Comparison of ENCODE assay signal across 7 mouse cellular contexts in the genomic region with DNA sequence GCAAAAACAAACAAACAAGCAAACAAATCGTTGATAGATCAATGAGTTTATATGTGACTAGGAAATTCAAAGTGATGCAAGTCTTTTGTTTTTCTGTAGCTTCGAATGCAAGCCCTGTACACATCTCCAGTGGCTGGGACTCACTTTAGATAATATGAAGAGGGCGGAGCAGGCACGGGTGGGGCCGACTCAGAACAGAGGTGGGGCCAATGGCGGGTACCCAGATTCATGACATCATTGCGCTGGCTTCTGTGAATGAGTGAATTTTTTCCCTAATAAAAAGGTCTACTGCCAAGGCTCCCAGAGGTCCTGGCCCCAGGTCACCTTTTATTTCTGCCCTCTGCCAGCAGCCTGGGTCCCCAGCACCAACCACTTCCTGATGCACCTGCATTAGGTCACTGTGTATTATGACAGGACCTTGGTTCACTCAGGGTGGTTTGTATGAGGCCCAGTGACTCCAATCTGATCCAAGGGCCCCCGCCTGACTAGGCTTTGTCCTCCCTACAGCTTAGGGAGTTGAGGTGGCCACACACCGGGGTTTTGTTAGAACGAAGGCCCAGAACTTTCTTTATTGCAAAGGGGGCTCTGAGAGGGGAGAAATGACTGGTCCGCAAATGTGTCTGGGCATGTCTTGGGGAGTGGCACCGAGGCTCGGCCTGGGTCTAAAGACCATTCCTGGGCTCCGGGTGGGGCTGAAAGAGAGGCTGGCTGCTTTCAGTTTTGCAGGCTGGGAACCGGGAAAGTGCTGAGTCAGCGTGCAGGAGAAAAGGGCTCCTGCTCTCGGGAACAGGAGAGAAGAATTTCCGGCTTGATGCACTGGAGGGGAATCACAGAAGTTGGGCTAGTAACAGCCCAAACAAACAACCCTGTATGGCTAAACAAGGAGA.
DNase-seq lines count a peak whose midpoint lies in the region; ATAC-seq and TF ChIP-seq lines count a peak whose summit lies in the region.

No protein-coding gene starts in this region.

- intact Hi-C loops in gastrocnemius, adult 2 months (cut with DNase I), result no loop called here

- H3K9ac ChIP-seq in midbrain, embryonic 14.5 days (replicated peaks; ENCODE audit: low read length), result no peak overlapping the region
- 0 out of 2 replicates have a peak overlapping the region, but pooled peaks have one; percentile 35 for H3K9ac ChIP-seq in stomach, postnatal 0 days (ENCODE audit: low read length)

- no peak for DNase-seq in midbrain, embryonic 10.5 days (ENCODE audit: low spot score)
- no peak for DNase-seq in midbrain, embryonic 14.5 days
- peak; percentile 75 for DNase-seq in gastrocnemius, adult 2 months
- DNase-seq in kidney, postnatal 25 days, result peak; percentile 67 to 71
- DNase-seq in stomach, postnatal 0 days (ENCODE audit: low spot score), result peak; percentile 85
- DNase-seq in frontal cortex, postnatal 25 days (ENCODE audit: low spot score in 2 of 2), result no peak
- no peak for DNase-seq in thymus, postnatal 10 days (ENCODE audit: low spot score in 2 of 2)

- no peak for TF ChIP-seq CTCF in gastrocnemius, adult 2 months (IDR thresholded peaks at IDR 0.05)
- TF ChIP-seq CTCF in stomach, postnatal 0 days (IDR thresholded peaks at IDR 0.05; ENCODE audit: low read depth), result no peak

- H3K27me3 ChIP-seq in midbrain, embryonic 10.5 days (ENCODE audit: low read depth, poor library complexity, severe bottlenecking), result peaks cover 4% of the 10 kb centered on the region; the same call in 1 of the 2 replicates
- no peaks in the 10 kb centered on the region for H3K27me3 ChIP-seq in midbrain, embryonic 14.5 days (ENCODE audit: control insufficient read depth, insufficient read depth, low read length)
- no peaks in the 10 kb centered on the region for H3K27me3 ChIP-seq in stomach, postnatal 0 days (ENCODE audit: control insufficient read depth, insufficient read depth, low read length)

- no peaks in the 10 kb centered on the region for H3K36me3 ChIP-seq in midbrain, embryonic 10.5 days
- H3K36me3 ChIP-seq in midbrain, embryonic 14.5 days (ENCODE audit: control insufficient read depth, insufficient read depth, low read length), result no peaks in the 10 kb centered on the region
- no peaks in the 10 kb centered on the region for H3K36me3 ChIP-seq in stomach, postnatal 0 days (ENCODE audit: control insufficient read depth, insufficient read depth, low read length)

- ATAC-seq in midbrain, embryonic 14.5 days (ENCODE audit: low FRiP score, low TSS enrichment), result no peak
- peak; percentile 78 for ATAC-seq in stomach, postnatal 0 days (ENCODE audit: low FRiP score, low TSS enrichment)

- no peaks in the 10 kb centered on the region for H3K9me3 ChIP-seq in midbrain, embryonic 10.5 days (replicated peaks)
- H3K9me3 ChIP-seq in midbrain, embryonic 14.5 days (ENCODE audit: control insufficient read depth, low read length), result no peaks in the 10 kb centered on the region
- no peaks in the 10 kb centered on the region for H3K9me3 ChIP-seq in stomach, postnatal 0 days (ENCODE audit: control insufficient read depth, low read length)

- peak overlapping the region; percentile 35; the same call in 1 of the 2 replicates for H3K27ac ChIP-seq in midbrain, embryonic 10.5 days (replicated peaks)
- H3K27ac ChIP-seq in midbrain, embryonic 14.5 days (replicated peaks; ENCODE audit: low read depth, low read length), result no peak overlapping the region
- H3K27ac ChIP-seq in gastrocnemius, adult 2 months, result peak overlapping the region; percentile 65
- H3K27ac ChIP-seq in stomach, postnatal 0 days (replicated peaks), result peak overlapping the region; percentile 87

- no peak for TF ChIP-seq EP300 in stomach, postnatal 0 days (optimal IDR thresholded peaks at IDR 0.05)

- H3K4me2 ChIP-seq in midbrain, embryonic 14.5 days (ENCODE audit: low read length), result no peak overlapping the region
- H3K4me2 ChIP-seq in stomach, postnatal 0 days (replicated peaks; ENCODE audit: low read depth), result no peak overlapping the region

- H3K4me3 ChIP-seq in midbrain, embryonic 10.5 days, result no peak overlapping the region
- H3K4me3 ChIP-seq in midbrain, embryonic 14.5 days (replicated peaks; ENCODE audit: low read depth, low read length), result no peak overlapping the region
- H3K4me3 ChIP-seq in gastrocnemius, adult 2 months, result peak overlapping the region; percentile 40
- H3K4me3 ChIP-seq in stomach, postnatal 0 days (ENCODE audit: low read depth, low read length), result no peak overlapping the region

- WGBS in midbrain, embryonic 10.5 days, result 59% methylated on average over 18 of the region's 18 CpGs
- WGBS in midbrain, embryonic 14.5 days, result 59% methylated on average over 18 of the region's 18 CpGs
- 45% methylated on average over 18 of the region's 18 CpGs for WGBS in stomach, postnatal 0 days

- H3K4me1 ChIP-seq in midbrain, embryonic 10.5 days, result peaks cover 60% of the 10 kb centered on the region
- H3K4me1 ChIP-seq in midbrain, embryonic 14.5 days (ENCODE audit: control insufficient read depth, insufficient read depth, low read length), result 0 out of 2 replicates have a peak, but pooled peaks cover 3% of the 10 kb centered on the region
- H3K4me1 ChIP-seq in stomach, postnatal 0 days (replicated peaks; ENCODE audit: control insufficient read depth, insufficient read depth), result peaks cover 7% of the 10 kb centered on the region

Comparison
In these comparisons a context has a peak if more than half of its experiments do, and no peak if none do; other contexts are left out.
1. DNase-seq: peak in gastrocnemius, adult 2 months (single experiment), kidney, postnatal 25 days (2 of 2) and stomach, postnatal 0 days (single experiment); none in midbrain, embryonic 10.5 days (single experiment), midbrain, embryonic 14.5 days (single experiment), frontal cortex, postnatal 25 days (0 of 2) and thymus, postnatal 10 days (0 of 2).